ENCODE assay signal across 15 mouse cellular contexts in the genomic region with DNA sequence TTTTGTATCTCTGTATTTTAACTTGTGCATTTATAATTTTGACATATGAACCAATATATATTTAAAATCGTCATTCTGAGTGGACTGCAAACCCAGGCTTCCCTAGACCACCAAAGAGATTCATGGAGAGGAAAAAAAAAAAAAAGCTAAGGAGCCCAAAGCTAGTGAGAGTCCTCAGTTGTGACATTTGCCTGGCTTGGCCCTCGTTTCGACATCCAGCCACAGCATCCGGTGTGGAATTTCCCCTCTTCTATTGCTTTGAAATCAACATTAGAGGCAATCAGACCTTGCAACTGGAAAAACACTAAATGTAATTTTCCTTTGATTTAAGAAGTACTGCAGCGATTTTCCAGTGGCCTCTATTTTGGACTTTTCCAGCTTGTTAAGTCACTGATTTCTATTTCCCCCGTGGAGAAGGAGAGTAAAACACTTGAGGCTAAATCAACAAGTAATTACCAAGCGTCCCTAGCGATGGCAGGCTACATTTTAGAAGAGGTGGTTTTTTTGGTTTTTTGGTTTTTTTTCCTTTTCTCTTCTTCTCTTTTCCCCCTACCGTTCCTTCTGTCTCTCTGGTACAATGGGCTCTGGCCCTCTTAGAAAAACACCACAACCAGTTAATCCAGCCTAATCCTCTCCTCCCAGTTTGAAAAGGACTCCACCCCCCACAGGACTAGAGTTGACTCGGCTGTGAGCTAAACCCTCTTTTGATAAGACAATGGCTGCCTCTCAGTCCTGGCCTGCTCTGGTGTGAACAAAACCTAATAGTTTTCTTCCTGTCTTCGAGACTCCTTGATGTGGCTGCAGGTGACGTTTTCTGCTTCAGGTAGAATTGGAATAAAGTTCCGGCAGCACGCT. TPM values are rescaled to one million over a fixed set of nuclear protein-coding genes. Genes with fewer than 3 reads are reported as not detected.
A peak's percentile ranks its signal among the peaks of the same experiment; 100 is the strongest.
DNase-seq lines count a peak whose midpoint lies in the region; ATAC-seq and TF ChIP-seq lines count a peak whose summit lies in the region.
"Had no signal": no experiment of that assay in that cellular context is flagged by ENCODE, and none has a peak within 500 bp of the region (broad histone marks: within the 10 kb centered on the region; RNA-seq: fewer than 3 reads in every experiment).

No protein-coding gene starts in this region.

- DNase-seq in lung, postnatal 0 days (ENCODE audit: low spot score): peak; percentile 25
- DNase-seq in lung, adult 2 months: no peak
- DNase-seq in R1 (ENCODE audit: low read depth, low spot score): peak; percentile 64
- DNase-seq in embryo, embryonic 9.5 days (ENCODE audit: extremely low spot score): peak; percentile 41
- peak; percentile 68 for DNase-seq in midbrain, embryonic 14.5 days
- DNase-seq in urinary bladder, postnatal 14 days (ENCODE audit: low spot score): no peak
- no peak for DNase-seq in ovary, adult 18-20 months (ENCODE audit: low spot score)
- DNase-seq: cerebellum, adult 9-10 months; heart, postnatal 4 days; lung, postnatal 10 days had no signal

- H3K4me2 ChIP-seq in lung, postnatal 0 days (replicated peaks; ENCODE audit: low read depth, low read length): no peak overlapping the region
- peak overlapping the region; percentile 39 for H3K4me2 ChIP-seq in midbrain, embryonic 14.5 days (ENCODE audit: low read length)
- H3K4me2 ChIP-seq: intestine, embryonic 15.5 days had no signal

- no peak overlapping the region for H3K27ac ChIP-seq in lung, postnatal 0 days (ENCODE audit: low read length)
- H3K27ac ChIP-seq in midbrain, embryonic 14.5 days (replicated peaks; ENCODE audit: low read depth, low read length): peak overlapping the region; percentile 34
- H3K27ac ChIP-seq: heart, embryonic 10.5 days; intestine, embryonic 15.5 days had no signal

- no peak for TF ChIP-seq POLR2A in lung, adult 2 months (IDR thresholded peaks at IDR 0.05; ENCODE audit: borderline replicate concordance, extremely low read depth, low read depth, low read length)

- ATAC-seq in lung, postnatal 0 days: no peak
- no peak for ATAC-seq in midbrain, embryonic 14.5 days (ENCODE audit: low FRiP score, low TSS enrichment)
- ATAC-seq: intestine, embryonic 15.5 days had no signal

- 27% methylated on average over 14 of the region's 14 CpGs for WGBS in lung, postnatal 0 days
- WGBS in lung, adult 2 months: 41% methylated on average over 14 of the region's 14 CpGs
- WGBS in midbrain, embryonic 14.5 days: 5% methylated on average over 14 of the region's 14 CpGs

- H3K4me3 ChIP-seq in lung, postnatal 0 days (ENCODE audit: low read depth, low read length): no peak overlapping the region
- no peak overlapping the region for H3K4me3 ChIP-seq in lung, adult 2 months (replicated peaks; ENCODE audit: extremely low read depth, low read depth, low read length)
- H3K4me3 ChIP-seq in midbrain, embryonic 14.5 days (replicated peaks; ENCODE audit: low read depth, low read length): peak overlapping the region; percentile 12
- H3K4me3 ChIP-seq: heart, embryonic 10.5 days; intestine, embryonic 15.5 days had no signal

- TF ChIP-seq EP300 in lung, postnatal 0 days (IDR thresholded peaks at IDR 0.05): no peak

- H3K36me3 ChIP-seq in lung, postnatal 0 days (ENCODE audit: insufficient read depth, low read length): no peaks in the 10 kb centered on the region
- H3K36me3 ChIP-seq in midbrain, embryonic 14.5 days (ENCODE audit: control insufficient read depth, insufficient read depth, low read length): no peaks in the 10 kb centered on the region
- H3K36me3 ChIP-seq: G1E; heart, embryonic 10.5 days; intestine, embryonic 15.5 days had no signal

- H3K9ac ChIP-seq in lung, postnatal 0 days (replicated peaks; ENCODE audit: low read depth): no peak overlapping the region
- H3K9ac ChIP-seq in midbrain, embryonic 14.5 days (replicated peaks; ENCODE audit: low read length): no peak overlapping the region
- H3K9ac ChIP-seq: intestine, embryonic 15.5 days had no signal

- H3K27me3 ChIP-seq in lung, postnatal 0 days (replicated peaks; ENCODE audit: insufficient read depth, low read length): no peaks in the 10 kb centered on the region
- H3K27me3 ChIP-seq in midbrain, embryonic 14.5 days (ENCODE audit: control insufficient read depth, insufficient read depth, low read length): no peaks in the 10 kb centered on the region
- H3K27me3 ChIP-seq: intestine, embryonic 15.5 days had no signal

- no peaks in the 10 kb centered on the region for H3K9me3 ChIP-seq in lung, postnatal 0 days (ENCODE audit: low read length)
- no peaks in the 10 kb centered on the region for H3K9me3 ChIP-seq in midbrain, embryonic 14.5 days (ENCODE audit: control insufficient read depth, low read length)
- H3K9me3 ChIP-seq: G1E; heart, embryonic 10.5 days; intestine, embryonic 15.5 days had no signal

- H3K4me1 ChIP-seq in lung, postnatal 0 days (ENCODE audit: insufficient read depth, low read depth, low read length): 0 out of 2 replicates have a peak, but pooled peaks cover 3% of the 10 kb centered on the region
- no peaks in the 10 kb centered on the region for H3K4me1 ChIP-seq in lung, adult 2 months (ENCODE audit: control insufficient read depth, insufficient read depth, low read length)
- 0 out of 2 replicates have a peak, but pooled peaks cover 23% of the 10 kb centered on the region for H3K4me1 ChIP-seq in midbrain, embryonic 14.5 days (ENCODE audit: control insufficient read depth, insufficient read depth, low read length)

- TF ChIP-seq CTCF in lung, postnatal 0 days (IDR thresholded peaks at IDR 0.05): no peak
- TF ChIP-seq CTCF in lung, adult 2 months (IDR thresholded peaks at IDR 0.05; ENCODE audit: insufficient read depth, low read length): no peak

RNA-seq across cellular contexts. Expression of gene Tal2, which starts 2.9 kb away (rescaled TPM):
- 0.07 and 0.13 TPM in 2 replicates for polyA plus RNA-seq in lung, postnatal 0 days (2015; fragmentation: Nextera tagmentation; extraction: Ambion mirVana)
- polyA plus RNA-seq in lung, adult 2 months (2012; rRNA removed): 0.05 TPM in 1 of 2 replicates, not detected in the other
- polyA plus RNA-seq in midbrain, embryonic 14.5 days (2014; fragmentation: Nextera tagmentation; extraction: Ambion mirVana): 10.5 and 19.4 TPM in 2 replicates
- polyA plus RNA-seq: G1E; large intestine, adult 2 months; liver, adult 2 months had no signal

RNA-seq across cellular contexts. Expression of gene Tmem38b, which starts 43.4 kb away (rescaled TPM):
- polyA plus RNA-seq in lung, postnatal 0 days (2015; fragmentation: Nextera tagmentation; extraction: Ambion mirVana): 20.0 and 21.4 TPM in 2 replicates
- 8.6 and 9.7 TPM in 2 replicates for polyA plus RNA-seq in lung, adult 2 months (2012; rRNA removed)
- polyA plus RNA-seq in midbrain, embryonic 14.5 days (2014; fragmentation: Nextera tagmentation; extraction: Ambion mirVana): 9.4 and 11.9 TPM in 2 replicates

Comparison
In these comparisons a context has a peak if more than half of its experiments do, and no peak if none do; other contexts are left out.
1. DNase-seq: peak in lung, postnatal 0 days (single experiment), R1 (single experiment), embryo, embryonic 9.5 days (single experiment) and midbrain, embryonic 14.5 days (single experiment); none in lung, adult 2 months (single experiment), urinary bladder, postnatal 14 days (single experiment) and ovary, adult 18-20 months (single experiment).
2. RNA of gene Tal2, which starts 2.9 kb away (polyA plus RNA-seq): 10.5 to 19.4 TPM in midbrain, embryonic 14.5 days; 0.07 to 0.13 TPM in lung, postnatal 0 days and 0.05 TPM in lung, adult 2 months; every median in the first group is over 10 times any median in the second.